Mouse (Mus musculus): ENCODE results near the gene Gm6096. TPM values are rescaled to one million over a fixed set of nuclear protein-coding genes. Genes with fewer than 3 reads are reported as not detected.

Gene Gm6096
- polyA plus RNA-seq, 1 experiment = not detected

GRCm38 (mm10) chr7:34233909-34234609, 16.8 kb upstream of the Gm6096 start:
- peak; percentile 61; the same call in 1 of the 2 replicates for TF ChIP-seq POLR2A (IDR thresholded peaks at IDR 0.05; ENCODE audit: extremely low read depth, insufficient read depth, low read length)
- no peak for TF ChIP-seq CTCF (IDR thresholded peaks at IDR 0.05; ENCODE audit: extremely low read depth, insufficient read depth, low read length)
- peaks cover 1% of the 10 kb centered on the region; the same call in 1 of the 2 replicates for H3K4me1 ChIP-seq (ENCODE audit: control insufficient read depth, insufficient read depth, low read length)
- H3K4me3 ChIP-seq (ENCODE audit: insufficient read depth, low read length) = peak overlapping the region; percentile 37
- peak overlapping the region; percentile 93 for H3K27ac ChIP-seq (ENCODE audit: insufficient read depth, low read length)

- 0 out of 2 replicates have a peak, but pooled peaks have one; percentile 2 for TF ChIP-seq POLR2A (IDR thresholded peaks at IDR 0.05; ENCODE audit: extremely low read depth, insufficient read depth, low read length)
- TF ChIP-seq CTCF (IDR thresholded peaks at IDR 0.05; ENCODE audit: extremely low read depth, insufficient read depth, low read length) = no peak
- Histone ChIP-seq H3K27ac (ENCODE audit: insufficient read depth, low read length) (peak overlapping the region; percentile 81), H3K4me1 (ENCODE audit: control insufficient read depth, insufficient read depth, low read length) (peaks cover 1% of the 10 kb centered on the region; the same call in 1 of the 2 replicates), H3K4me3 (ENCODE audit: insufficient read depth, low read length) (peak overlapping the region; percentile 37)
Observed at GRCm38 (mm10) chr7:34234610-34235561, 16.0 kb upstream of the Gm6096 start.

- TF ChIP-seq CTCF (IDR thresholded peaks at IDR 0.05; ENCODE audit: extremely low read depth, insufficient read depth, low read length) (no peak), POLR2A (IDR thresholded peaks at IDR 0.05; ENCODE audit: extremely low read depth, insufficient read depth, low read length) (no peak)
Observed at GRCm38 (mm10) chr7:34235602-34236001, 15.2 kb upstream of the Gm6096 start.

GRCm38 (mm10) chr7:34238086-34238485, 12.8 kb upstream of the Gm6096 start:
- peaks cover 1% of the 10 kb centered on the region; the same call in 1 of the 2 replicates for H3K4me1 ChIP-seq (ENCODE audit: control insufficient read depth, insufficient read depth, low read length)
- H3K4me3 ChIP-seq (ENCODE audit: insufficient read depth, low read length) = no peak overlapping the region
- no peak overlapping the region for H3K27ac ChIP-seq (ENCODE audit: insufficient read depth, low read length)
- no peak for TF ChIP-seq POLR2A (IDR thresholded peaks at IDR 0.05; ENCODE audit: extremely low read depth, insufficient read depth, low read length)
- TF ChIP-seq CTCF (IDR thresholded peaks at IDR 0.05; ENCODE audit: extremely low read depth, insufficient read depth, low read length) = no peak

More at GRCm38 (mm10) chr7:34235602-34236001, 15.2 kb upstream of the Gm6096 start:
- Histone ChIP-seq H3K4me3 (ENCODE audit: insufficient read depth, low read length) (no peak overlapping the region), H3K4me1 (ENCODE audit: control insufficient read depth, insufficient read depth, low read length) (peaks cover 1% of the 10 kb centered on the region; the same call in 1 of the 2 replicates), H3K27ac (ENCODE audit: insufficient read depth, low read length) (no peak overlapping the region)

- H3K4me3 ChIP-seq (ENCODE audit: insufficient read depth, low read length) = no peak overlapping the region
- no peak overlapping the region for H3K27ac ChIP-seq (ENCODE audit: insufficient read depth, low read length)
- no peaks in the 10 kb centered on the region for H3K4me1 ChIP-seq (ENCODE audit: control insufficient read depth, insufficient read depth, low read length)
- TF ChIP-seq POLR2A (IDR thresholded peaks at IDR 0.05; ENCODE audit: extremely low read depth, insufficient read depth, low read length) (no peak), CTCF (IDR thresholded peaks at IDR 0.05; ENCODE audit: extremely low read depth, insufficient read depth, low read length) (no peak)
Observed at GRCm38 (mm10) chr7:34242176-34242575, 8.7 kb upstream of the Gm6096 start.

- no peak for TF ChIP-seq POLR2A (IDR thresholded peaks at IDR 0.05; ENCODE audit: extremely low read depth, insufficient read depth, low read length)
- no peak for TF ChIP-seq CTCF (IDR thresholded peaks at IDR 0.05; ENCODE audit: extremely low read depth, insufficient read depth, low read length)
- no peak overlapping the region for H3K4me3 ChIP-seq (ENCODE audit: insufficient read depth, low read length)
- H3K27ac ChIP-seq (ENCODE audit: insufficient read depth, low read length) = no peak overlapping the region
- H3K4me1 ChIP-seq (ENCODE audit: control insufficient read depth, insufficient read depth, low read length) = peaks cover 2% of the 10 kb centered on the region; the same call in 1 of the 2 replicates
Observed at GRCm38 (mm10) chr7:34246870-34247499, 3.9 kb upstream of the Gm6096 start.

- peak; percentile 13; the same call in 1 of the 2 replicates for TF ChIP-seq CTCF (IDR thresholded peaks at IDR 0.05; ENCODE audit: extremely low read depth, insufficient read depth, low read length)
- TF ChIP-seq POLR2A (IDR thresholded peaks at IDR 0.05; ENCODE audit: extremely low read depth, insufficient read depth, low read length) = no peak
- no peak overlapping the region for H3K27ac ChIP-seq (ENCODE audit: insufficient read depth, low read length)
- no peak overlapping the region for H3K4me3 ChIP-seq (ENCODE audit: insufficient read depth, low read length)
- H3K4me1 ChIP-seq (ENCODE audit: control insufficient read depth, insufficient read depth, low read length) = peaks cover 2% of the 10 kb centered on the region; the same call in 1 of the 2 replicates
Observed at GRCm38 (mm10) chr7:34252030-34252429, 1.2 kb downstream of the Gm6096 start.

GRCm38 (mm10) chr7:34255137-34255536, 4.3 kb downstream of the Gm6096 start:
- H3K27ac ChIP-seq (ENCODE audit: insufficient read depth, low read length) = no peak overlapping the region
- no peak overlapping the region for H3K4me3 ChIP-seq (ENCODE audit: insufficient read depth, low read length)
- peaks cover 2% of the 10 kb centered on the region; the same call in 1 of the 2 replicates for H3K4me1 ChIP-seq (ENCODE audit: control insufficient read depth, insufficient read depth, low read length)
- TF ChIP-seq POLR2A (IDR thresholded peaks at IDR 0.05; ENCODE audit: extremely low read depth, insufficient read depth, low read length) (no peak), CTCF (IDR thresholded peaks at IDR 0.05; ENCODE audit: extremely low read depth, insufficient read depth, low read length) (no peak)

- peaks cover 2% of the 10 kb centered on the region; the same call in 1 of the 2 replicates for H3K4me1 ChIP-seq (ENCODE audit: control insufficient read depth, insufficient read depth, low read length)
- peak overlapping the region; percentile 50; the same call in 1 of the 2 replicates for H3K27ac ChIP-seq (ENCODE audit: insufficient read depth, low read length)
- TF ChIP-seq POLR2A (IDR thresholded peaks at IDR 0.05; ENCODE audit: extremely low read depth, insufficient read depth, low read length) (no peak), CTCF (IDR thresholded peaks at IDR 0.05; ENCODE audit: extremely low read depth, insufficient read depth, low read length) (no peak)
- H3K4me3 ChIP-seq (ENCODE audit: insufficient read depth, low read length) = no peak overlapping the region
Observed at GRCm38 (mm10) chr7:34255916-34256315, 5.1 kb downstream of the Gm6096 start.

All from cortical plate, adult 2 months (tissue).